Mouse (Mus musculus): ENCODE data around the gene AU022252.

- TF ChIP-seq GATA1 (IDR thresholded peaks at IDR 0.05; ENCODE audit: low read length) = no peak
- no peak for TF ChIP-seq TAL1 (IDR thresholded peaks at IDR 0.05; ENCODE audit: low read length)
These were observed 15.1 kb upstream of the AU022252 start for GRCm38 (mm10) chr4:119247462-119248235.

Measured in erythroblast, embryonic 14.5 days (primary cell).